Mouse (Mus musculus) heart, postnatal 25 days (tissue): ENCODE results near the gene Skint9. TPM values are rescaled to one million over a fixed set of nuclear protein-coding genes. Genes with fewer than 3 reads are reported as not detected.
"Not testable (repeated sequence)": the region's sequence is repeated elsewhere in the genome, so short reads cannot be mapped to it uniquely, and the experiment has no call there.

Experiments used
- DNase-seq: peaks from one replicate; pipeline ENCODE4 v3.0.0; 2022; ENCODE audit warnings: low spot score
- intact Hi-C: fragments of 180-260 bp; cut with DNase I; formaldehyde crosslinking; loops from one replicate; pipeline ENCODE4 v1.15.1; 2025
- total RNA-seq, 2 experiments: library from RNA; stranded (reverse); gene quantifications; 2 replicates each; pipeline ENCODE4 v1.2.3; 2021

Gene Skint9
- not detected for total RNA-seq

DNA sequence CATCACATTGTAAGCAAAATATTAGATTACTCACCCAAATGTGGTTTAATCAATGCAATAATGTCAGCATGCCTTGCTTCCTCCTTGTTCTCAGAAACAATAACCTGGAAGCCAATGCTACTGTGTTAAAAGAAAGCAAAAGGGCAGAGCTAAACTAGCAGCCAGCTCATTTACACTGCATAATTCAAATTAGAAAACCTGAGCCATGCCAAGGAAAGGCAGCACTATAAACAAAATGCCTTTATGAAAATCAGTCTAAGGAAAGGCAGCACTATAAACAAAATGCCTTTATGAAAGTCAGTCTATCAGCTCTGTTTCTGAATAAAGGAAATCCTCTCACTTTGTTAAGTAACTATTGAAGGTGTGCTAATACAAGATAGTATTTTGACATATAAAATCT is at the start of gene Skint9:
Gene Skint9, minus strand, starts transcription at position 101 of the 400 bp plus-strand sequence.
- intact Hi-C loops = no loop called here

DNA sequence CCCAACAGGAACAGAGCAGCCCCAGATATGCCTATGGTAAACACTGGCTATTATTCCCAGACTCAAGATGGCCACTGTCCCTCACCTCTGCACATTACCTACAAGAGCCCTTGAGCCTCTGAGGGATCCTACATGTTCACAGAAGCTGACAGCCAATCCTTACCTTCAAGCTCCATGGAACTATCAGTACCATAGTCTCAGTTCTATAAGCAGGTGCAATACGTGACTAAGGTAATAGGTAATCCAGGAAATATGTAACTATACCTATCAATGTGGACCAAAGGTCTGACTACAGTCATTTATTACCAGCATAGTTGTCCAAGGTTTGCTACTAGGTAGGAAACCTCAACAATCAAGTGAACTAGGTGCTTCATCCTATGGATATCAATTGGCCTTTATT is 1.1 kb downstream of the Skint9 start:
- no peak for DNase-seq
- intact Hi-C loops = no loop called here

More for the DNA sequence above, at the start of gene Skint9:
- DNase-seq = no peak

DNA sequence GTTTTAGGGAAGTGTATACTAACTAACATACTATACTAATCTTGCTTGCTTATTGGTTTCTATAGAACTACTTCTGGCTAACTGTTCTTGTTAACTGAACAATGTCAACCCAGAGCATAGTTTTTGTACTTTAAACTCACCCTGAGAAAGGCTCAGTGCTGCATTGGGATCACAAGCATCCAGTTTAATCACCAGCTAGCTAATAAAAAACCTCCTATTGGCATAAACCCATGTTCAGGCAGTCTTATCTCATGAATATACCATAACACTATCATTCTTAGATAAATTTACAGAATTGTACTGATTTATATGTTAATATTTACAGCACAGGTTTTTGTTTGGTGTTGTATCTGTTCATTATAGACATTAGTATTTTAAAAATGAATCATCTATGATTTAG is 1.6 kb downstream of the Skint9 start:
- no peak for DNase-seq
- intact Hi-C loops = no loop called here

DNA sequence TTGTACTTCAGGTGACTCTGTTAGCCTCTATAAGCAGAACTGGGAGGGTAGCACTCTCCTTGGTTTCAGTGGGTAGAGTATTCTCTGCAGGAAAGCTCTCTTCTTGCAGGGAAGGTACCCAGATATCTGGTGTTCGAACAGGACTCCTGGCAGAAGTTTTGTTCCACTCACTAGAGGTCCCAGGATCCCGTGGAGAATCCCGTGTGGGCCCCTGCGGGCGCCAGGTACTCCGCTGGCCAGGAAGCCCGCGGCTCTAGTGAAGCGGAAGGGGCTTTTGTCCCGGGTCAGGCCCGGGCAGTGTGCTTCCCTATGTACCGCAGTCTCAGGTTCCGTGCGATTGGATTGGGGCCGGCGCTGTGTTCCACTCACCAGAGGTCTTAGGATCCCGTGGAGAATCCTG is 84.7 kb downstream of the Skint9 start:
- DNase-seq, intact Hi-C loops: not testable (repeated sequence)

Other genes with a start within 250 kb of the Skint9 start
- not detected for gene Skint3, start 201.7 kb downstream of the Skint9 start, total RNA-seq
- not detected for gene Skint2, start 123.2 kb upstream of the Skint9 start, total RNA-seq